Mouse (Mus musculus) thymus, postnatal 10 days (tissue): ENCODE results near the gene Henmt1.

ENCODE experiments used
- DNase-seq, 2 experiments: peaks; one replicate each; pipeline ENCODE4 v3.0.0; 2021; ENCODE audit warnings: low spot score in 2 of 2

The Henmt1 gene

DNA sequence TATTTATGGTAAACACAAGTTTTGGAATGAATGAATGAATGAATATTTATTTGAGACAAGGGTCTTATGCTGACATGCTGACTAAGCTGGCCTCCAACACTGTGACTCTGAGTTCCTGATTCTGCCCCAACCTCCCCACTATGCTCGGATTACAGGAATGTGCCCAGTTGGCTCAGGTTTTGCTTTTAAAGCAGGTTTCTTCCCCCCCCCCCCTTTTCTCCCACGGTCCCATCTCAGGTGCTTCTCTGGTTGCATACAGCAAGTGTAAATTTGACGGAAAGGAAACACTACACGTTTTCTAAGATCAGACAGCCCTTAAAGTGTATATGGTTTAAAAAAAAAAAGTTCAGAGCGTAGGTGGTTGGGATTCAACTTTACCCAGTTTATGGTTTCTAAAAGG, at the start of gene Henmt1:
Gene Henmt1, plus strand, starts transcription at position 301 of the 400 bp plus-strand sequence.
- DNase-seq = no peak

DNA sequence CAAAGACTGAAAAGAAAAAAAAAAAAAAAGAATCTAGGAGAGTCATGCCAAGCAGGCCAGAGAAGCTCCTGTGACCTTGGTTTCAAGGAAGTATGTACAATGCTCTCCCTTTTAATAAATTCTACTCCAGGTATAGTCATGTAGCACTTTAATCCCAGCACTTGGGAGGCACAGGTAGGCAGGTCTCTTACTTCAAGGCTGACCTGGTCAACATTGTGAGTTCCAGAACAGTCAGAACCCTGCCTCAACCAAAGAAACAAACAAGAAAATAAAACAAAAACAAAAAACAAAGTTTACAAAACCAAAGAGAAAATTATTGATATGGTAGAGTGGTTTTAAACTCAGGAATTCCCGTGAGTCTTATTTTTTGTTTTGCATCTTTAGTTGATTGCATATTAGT, 49.8 kb upstream of the Henmt1 start, which contains the start of gene Fndc7:
Gene Fndc7, minus strand, starts transcription at position 101 of the 400 bp plus-strand sequence.
- no peak for DNase-seq

DNA sequence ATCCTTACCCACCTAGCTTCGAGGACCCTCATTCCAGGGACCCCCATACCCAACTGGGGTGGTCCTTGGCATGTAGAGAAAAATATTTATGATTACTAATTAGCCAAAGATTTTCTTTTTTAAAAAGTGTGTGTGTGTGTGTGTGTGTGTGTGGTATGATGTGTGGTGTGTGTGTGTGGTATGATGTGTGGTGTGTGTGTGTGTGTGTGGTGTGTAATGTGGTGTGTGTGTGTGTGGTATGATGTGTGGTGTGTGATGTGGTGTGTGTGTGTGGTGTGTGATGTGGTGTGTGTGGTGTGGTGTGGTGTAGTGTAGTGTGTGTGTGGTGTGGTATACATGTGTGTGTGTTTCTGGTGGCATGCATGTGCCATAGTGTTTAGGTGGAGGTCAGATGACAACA, 47.6 kb upstream of the Henmt1 start:
- no peak for DNase-seq

DNA sequence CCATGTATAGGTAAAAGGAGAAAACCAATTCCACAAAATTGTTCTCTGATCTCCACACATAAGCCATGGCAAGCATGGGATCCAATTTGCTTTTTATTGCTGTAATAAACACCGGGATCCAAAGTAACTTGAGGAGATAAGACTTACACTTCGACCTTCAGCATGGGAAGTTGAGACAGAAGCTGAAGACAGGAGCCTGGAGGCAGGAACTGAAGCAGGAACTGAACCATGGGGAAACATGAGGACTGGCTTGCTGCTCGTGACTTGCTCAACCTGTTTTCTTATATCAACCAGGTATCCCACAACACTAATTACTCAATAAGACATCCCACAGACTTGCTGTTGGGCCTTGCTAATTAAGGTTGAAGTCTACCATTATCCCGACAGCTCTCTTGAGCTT, 46.8 kb upstream of the Henmt1 start:
- DNase-seq = no peak

DNA sequence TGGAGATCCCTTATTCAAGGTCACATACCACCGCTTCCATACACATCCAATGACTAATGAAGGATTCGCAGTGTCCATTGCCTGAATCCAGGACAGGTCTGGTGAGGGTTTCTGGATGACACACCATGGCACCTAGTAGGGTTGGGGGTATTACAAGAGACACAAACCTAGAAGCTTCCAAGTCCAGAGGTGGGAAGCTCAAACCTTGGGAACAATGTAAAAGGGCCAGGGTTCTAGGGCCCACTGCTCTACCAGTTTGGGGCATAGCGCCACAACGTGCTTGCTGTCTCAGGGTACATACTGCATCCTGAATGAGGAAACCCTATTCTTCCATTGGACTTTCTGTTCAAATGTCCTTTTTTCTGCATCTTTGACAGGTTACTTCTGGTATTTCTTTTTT, 41.0 kb upstream of the Henmt1 start:
- no peak for DNase-seq

DNA sequence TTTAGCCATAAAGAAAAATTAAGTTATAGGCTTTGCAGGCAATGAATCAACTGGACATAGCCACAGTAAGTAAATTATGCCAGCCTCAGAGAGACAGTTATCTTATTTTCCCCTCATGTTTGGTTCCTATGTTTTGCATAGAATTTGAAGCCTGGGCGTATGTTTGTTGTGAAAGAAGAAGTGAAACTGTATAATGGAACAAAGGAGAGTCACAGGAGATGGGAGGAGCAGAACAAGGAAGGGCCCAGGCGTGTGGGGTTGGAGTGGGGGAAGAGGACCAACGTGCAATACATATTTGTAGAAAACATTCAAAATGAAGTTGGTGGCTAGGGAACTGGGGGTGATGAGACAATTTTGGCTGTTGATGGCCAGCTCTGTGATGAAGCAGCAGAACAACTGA, 39.5 kb upstream of the Henmt1 start:
- no peak for DNase-seq

DNA sequence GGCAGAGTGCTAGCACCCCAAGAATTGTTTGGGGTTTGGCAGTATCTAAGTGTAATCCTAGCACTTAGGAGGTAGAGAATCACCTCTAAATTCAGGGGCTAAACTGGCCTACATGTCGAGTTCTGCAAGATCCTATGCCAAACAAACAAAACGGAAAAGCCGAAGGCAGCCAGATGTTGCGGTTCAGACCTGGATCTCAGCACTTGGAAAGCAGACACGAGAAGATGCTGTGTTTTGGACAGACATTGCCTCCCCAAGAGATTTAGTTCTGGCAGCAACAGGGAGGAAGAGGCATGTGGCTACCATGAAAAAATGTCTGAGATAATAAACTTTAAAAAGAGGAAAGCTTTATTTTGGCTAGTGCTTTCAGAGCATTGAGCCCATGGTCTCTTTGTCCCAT, 39.0 kb upstream of the Henmt1 start:
- no peak for DNase-seq

DNA sequence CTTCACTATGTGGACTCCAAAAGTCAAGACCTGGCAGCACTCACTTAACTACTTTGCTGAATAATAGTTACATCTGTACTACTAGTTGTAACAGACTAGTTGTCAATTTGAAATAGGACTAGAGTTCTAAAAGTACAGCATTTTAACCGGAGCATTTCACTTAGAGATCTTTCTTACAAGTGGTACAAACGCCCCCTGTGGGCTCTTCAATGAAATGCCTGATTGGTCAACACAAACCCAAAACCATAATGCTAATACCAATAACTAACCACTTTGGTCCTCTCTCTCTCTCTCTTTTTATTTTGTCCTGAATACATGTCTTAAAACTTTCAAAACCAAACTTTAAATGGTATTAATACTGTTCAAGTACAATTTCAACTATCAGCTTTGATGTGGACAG, 37.6 kb upstream of the Henmt1 start:
- no peak for DNase-seq

DNA sequence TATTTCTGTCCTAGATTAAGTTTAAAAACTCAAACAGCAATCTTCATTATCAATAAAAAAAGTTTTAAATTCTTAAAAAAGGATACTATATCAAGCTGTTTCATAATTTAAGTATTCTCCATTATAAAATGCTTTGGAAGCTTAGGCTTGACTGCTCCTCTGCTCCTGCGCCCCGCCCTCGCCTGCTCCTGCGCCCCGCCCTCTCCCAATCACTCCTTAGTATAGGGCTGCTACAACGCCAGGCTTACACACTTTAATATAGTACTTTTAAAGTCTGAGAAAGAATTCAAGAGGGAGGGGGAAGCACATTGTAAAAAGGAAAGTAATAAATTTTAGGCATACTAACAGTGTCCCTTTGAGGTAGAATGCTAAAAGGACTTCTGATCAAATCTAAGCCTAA, 36.7 kb upstream of the Henmt1 start:
- DNase-seq = no peak

DNA sequence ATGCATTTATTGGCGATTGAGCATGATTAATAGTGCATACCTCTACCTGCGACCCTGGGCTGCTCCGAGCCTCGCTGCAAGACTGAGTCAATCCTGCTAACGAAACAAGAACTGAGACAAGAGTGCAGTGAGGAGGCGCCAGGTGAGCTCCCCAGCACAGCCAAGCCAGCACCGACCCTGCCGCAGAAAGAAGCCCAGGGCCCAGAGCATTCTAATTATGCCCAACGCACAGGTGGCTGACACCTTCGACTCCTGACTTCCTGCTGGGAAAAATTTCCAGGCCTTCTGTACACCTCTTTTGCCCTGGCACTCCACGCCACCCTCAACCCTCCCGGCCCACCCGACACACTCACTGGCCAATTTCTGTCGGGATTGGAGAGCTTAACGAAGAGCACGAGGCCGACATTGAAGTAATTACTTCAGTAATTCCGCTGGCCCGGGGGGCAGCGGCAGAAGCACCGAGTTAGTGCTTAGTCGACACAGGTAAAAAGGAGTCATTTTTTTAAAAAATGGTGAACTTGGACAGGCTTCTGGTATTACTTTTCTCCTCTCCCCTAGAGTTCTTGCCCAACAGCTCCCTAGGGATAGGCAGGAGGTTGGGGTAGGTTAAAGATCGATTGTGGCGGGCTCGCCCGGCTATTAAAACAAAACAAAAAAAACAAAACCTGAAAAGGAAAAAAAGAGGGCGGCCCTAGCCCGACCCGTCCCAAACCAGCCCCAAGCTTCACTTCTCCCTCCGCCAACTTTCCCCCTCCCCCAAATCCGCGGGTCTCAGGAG, 29.2 kb upstream of the Henmt1 start:
- DNase-seq = peak; percentile 18

DNA sequence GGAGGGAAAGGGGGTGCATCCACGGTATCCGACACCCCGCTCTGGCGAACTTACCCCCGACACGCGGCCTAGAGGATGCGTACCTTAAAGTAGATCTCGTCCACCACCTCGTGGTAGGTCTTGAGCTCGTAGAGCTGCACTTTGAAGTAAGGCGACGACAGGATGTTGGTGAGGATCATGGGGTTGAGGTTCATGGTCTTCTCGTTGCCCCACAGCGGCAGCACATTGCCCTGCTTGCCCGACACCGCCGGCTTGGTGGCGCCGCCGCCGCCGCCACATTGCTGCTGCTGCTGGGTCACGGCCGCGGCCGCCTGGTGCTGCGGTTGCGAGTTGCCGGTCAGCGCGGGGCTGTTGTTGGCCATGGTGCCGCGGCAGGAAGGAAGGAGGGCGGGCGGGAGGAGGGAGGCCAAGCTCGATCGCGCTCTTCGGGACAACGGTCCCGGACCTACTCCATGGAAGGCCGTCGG, 28.6 kb upstream of the Henmt1 start:
- peak; percentile 80 to 86 for DNase-seq

DNA sequence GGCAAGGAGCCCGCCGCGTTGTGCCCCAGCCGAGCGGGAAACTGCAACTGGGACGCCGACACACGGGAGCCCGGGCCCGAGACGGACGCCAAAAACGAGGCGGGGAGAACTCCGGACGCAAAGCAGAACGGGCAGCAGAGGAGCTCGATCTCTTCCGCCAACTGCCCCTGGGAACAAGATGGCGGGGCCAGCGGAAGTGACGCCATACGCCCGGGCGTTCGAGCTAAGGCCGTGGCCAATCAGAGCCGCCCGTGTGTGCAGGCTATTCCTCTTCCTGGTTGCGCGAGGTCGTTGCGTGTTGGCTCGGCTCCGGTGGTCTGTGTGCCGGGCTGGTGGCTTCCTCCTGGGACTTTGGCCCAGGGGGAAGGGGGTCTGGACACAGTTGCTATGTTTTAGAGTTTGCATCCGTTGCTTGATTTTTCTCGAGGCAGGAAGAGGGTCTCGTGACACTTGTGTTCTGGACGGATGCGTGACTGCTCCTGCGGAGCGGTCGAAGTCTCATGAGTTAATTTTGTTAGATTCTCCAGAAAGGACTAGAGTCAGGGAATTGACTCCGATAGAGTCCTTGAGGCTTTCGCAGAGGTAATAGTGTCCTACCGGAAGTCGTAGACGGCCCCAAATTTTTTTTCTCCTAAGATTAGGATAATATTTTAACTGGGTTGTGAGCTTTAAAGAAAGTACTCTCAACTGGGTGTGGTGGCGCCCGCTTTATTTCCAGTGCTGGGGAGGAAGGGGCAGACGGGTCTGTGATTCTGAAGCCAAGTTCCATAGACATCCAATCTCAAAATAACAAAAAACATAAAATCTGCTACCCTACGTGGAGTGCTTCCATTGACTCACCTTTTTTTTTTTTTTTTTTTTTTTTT, 27.9 kb upstream of the Henmt1 start, which contains the start of gene Prpf38b:
Gene Prpf38b, minus strand, starts transcription at position 180 of the 866 bp plus-strand sequence.
- DNase-seq = peak; percentile 94

DNA sequence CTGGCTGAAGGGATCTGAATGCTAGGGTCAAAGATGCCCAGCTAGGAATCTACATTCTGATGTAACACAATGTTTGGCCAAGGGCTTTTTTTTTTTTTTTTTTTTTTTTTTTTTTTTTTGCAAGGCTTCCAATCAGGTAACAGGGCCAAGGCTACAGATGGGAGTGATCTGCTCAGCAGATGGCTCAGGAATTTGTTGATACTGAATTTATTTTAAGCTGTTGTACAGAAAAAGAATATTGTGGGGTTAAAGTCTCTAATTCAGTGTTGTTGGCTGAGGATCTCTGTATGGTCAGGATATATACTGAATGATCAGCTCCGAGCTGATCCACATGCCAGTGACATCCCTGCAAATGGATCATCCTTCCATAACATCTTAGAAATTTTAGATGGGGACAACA, 23.7 kb upstream of the Henmt1 start:
- DNase-seq = no peak

DNA sequence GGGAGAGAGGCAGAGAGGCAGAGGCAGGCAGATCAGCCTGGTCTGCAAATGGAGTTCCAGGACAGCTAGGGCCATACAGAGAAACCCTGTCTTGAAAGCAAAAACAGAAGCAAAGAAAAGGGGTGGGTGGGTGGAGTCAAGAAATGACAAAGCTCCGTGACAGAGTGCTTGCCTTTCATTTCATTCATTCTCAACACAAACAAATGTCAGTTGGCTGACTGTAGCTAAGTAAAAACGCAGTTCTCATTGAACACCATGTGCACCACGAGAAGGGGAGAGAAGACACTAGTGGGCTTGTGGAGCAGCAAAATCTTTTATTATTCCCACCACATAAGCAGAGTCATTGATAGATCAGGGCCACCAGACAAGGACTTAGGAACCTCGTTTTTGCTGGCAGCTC, 22.8 kb upstream of the Henmt1 start:
- DNase-seq = no peak

DNA sequence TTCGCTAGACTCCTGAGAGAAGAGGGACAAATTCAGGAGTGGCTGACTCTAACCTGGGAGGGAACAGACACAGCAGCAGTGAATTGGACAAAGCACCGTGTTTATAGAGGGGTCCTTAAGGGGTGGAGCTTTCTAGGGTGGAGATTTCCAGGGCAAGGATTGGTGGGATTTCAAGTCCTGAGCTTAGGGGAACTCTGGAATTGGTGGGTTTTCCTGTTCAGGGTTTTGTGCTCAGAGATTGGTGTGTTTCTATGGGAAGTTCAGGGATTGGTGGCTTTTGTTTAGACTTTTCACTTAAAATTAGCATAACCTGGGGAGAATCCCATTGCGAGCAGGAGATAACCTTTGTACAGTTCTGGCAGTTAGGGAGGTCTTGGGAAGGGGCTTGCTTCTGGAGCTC, 21.7 kb upstream of the Henmt1 start:
- DNase-seq = no peak

DNA sequence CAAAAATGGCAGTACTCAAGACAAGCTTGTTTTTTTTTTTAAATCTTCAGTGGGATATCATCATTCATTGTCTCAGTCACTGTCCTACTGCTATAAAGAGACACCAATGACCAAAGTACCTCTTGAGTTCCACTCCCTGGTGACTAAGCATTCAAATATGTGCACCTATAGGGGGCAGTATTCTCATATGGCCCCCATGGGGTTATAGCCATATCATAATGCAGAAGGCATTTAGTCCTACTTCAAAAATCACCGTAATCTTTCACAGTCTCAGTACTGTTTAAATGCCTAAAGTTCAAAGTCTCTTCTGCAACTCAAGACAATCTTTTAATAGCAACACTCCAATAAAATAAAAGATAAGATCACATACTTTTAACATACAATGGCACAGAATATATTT, 20.8 kb upstream of the Henmt1 start:
- peak in 1 of 2 experiments; percentile 32 for DNase-seq

DNA sequence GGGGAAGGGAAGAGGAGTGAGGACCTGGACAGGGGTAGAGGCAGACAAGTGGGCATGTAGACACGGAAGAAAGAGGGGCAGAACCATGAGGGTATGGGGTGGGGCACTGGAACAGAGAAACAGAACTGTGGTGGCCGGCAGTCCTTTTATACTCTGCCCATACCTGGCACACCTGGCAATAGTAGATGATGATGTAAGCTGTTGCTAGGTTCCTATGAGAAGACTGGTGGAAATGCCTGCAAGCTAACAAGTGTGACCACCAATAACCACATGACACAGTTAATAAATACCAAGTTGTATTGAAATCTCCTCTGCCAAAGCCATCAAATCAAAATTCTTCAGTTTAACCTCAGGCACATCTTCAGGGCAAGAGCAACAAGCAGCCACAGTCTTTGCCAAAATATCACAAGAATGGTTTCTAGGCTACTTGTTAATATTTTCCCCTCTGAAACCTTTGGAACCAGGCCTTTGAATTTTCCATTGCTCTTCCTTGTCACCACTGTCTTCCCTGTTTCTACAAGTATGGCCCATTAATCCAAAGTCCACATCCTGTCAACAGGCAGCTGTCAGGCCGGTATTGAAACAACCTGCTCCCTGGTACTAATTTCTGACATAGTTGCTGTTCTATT, 19.1 kb upstream of the Henmt1 start:
- DNase-seq = no peak

DNA sequence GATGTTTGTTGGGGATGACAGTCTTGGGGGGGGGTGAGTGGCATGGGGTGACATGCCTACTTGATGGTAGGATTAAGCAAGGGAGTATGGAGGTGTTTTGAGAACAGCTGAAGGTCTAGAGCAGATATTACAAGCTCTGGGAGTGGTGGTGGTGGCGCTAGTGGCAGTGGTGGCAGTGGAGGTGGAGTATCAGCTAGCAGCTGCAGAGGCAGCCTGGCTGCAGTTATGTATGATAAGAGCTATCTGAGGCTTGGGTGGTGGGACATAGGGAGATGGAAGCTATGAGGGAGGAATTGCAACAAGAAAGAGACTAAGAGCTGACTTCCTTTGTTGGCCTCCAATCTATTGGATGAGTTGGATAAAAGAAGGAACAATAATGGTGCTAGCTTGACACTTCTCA, 17.9 kb upstream of the Henmt1 start:
- no peak for DNase-seq

DNA sequence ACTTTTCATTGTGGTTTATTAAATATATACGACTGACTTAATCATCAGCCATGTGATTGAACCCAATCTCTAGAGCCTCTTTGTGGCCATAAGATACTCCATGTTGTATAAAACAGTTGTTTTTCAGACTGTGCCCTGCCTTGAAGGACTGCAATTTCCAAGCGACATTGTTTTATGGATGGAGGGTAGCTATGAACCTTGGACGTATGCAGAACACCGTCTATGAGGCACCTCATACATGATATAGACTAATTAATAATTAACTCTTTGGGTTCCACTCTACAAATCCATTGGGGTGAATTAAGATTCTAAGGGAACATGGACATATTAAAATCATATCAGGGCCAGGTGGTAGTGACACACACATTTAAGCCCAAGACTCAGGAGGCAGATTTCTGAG, 14.0 kb upstream of the Henmt1 start:
- no peak for DNase-seq

DNA sequence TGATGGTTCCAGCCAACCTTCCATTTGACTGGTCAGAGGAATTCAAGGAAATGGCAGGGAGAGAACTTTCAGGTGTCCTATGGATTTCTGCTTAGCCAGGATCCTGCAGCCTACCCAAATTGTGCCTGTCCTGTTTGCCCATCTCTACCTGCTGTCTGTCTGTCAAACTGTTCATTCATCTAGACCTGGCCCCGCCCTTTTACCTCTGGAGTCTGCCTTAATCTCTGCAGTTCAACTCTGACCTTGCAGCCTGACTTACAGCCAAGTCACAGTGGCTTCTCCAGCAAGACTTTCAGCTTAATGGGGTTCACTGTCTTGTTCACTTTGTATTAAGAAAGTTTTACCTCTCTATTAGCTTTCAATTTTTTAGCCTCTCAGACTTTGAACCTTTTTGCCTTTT, 13.4 kb upstream of the Henmt1 start:
- DNase-seq = no peak

DNA sequence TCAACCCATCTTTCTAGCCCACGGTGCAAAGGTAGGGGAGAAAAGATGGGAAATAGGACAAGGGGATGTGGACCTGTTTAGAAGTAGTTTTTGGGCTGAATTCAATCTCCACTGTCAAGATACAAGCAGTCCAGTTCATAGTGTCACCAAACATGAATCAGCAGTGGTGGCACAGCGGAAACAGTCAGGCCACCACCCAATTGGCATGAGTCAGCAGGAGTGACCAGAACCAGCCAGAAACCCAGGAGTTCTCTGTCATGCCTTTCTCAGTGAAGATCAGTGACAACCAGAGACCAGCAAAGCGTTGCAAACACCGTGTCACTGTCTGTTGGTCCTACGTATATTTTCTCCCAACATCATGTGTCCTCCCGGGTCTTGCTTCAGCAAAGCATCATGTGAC, 6.1 kb upstream of the Henmt1 start:
- DNase-seq = no peak

DNA sequence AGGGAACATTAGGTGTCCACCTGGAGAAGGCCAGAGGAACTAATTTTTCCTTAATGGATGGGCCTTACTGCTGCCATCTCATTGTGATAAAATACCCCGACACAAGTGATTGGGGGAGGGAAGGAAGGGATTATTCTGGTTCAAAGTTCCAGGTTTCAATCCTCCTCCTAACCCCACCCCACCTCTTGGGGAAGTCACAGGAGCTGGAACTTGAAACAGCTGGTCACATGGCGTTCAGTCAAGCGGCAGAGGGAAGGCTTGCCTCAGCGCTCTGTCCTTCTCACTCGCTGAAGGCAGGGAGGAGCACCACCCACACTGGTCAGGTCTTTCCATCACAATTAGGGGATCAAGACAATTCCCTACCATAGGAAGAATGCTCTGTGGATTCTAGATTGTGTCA, 982 bp upstream of the Henmt1 start:
- DNase-seq = no peak
